ENCODE assay signal across 9 mouse cellular contexts in the genomic region with DNA sequence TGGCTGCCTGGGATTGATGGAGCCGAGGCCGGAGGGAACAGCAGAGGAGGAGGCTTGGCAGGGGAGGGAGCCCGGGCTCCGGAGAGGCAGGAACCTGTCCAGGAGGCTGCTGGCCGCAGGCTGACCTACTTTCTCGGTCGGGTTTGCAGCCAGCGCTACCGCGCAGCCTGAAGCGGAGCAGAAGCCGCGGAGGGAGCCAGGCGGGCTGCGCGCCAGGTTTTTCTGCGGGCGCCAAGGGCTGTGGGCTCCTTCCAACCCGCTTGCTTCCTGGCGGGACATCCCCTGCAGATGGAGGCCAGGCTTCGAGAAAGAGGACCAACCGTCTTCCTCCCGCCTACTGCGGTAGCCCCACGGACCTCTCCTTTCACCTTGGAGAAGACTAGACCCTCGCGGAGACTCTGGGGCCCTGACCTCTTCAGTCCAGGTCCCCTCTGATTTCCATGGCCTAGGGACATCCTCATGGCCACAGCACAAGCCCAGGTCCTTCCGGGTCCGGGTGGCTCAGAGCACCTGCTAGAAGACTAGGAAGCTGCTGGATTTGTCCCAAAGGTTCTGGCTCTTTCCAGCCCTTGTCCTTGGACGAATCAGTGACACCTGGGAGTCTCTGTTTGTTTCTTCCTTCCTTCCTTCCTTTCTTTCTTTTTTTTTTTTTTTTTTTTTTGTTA. TPM values are rescaled to one million over a fixed set of nuclear protein-coding genes. Genes with fewer than 3 reads are reported as not detected.
DNase-seq lines count a peak whose midpoint lies in the region; ATAC-seq and TF ChIP-seq lines count a peak whose summit lies in the region.
"Had no signal": no experiment of that assay in that cellular context is flagged by ENCODE, and none has a peak within 500 bp of the region (broad histone marks: within the 10 kb centered on the region; RNA-seq: fewer than 3 reads in every experiment).

No protein-coding gene starts in this region.

- no peaks in the 10 kb centered on the region for H3K27me3 ChIP-seq in forebrain, embryonic 11.5 days (ENCODE audit: control insufficient read depth, insufficient read depth, low read length)
- H3K27me3 ChIP-seq in heart, embryonic 12.5 days (replicated peaks) = peaks cover 22% of the 10 kb centered on the region
- H3K27me3 ChIP-seq in kidney, embryonic 14.5 days (ENCODE audit: control insufficient read depth, insufficient read depth, low read length) = peaks cover 9% of the 10 kb centered on the region; the same call in 1 of the 2 replicates
- 0 out of 2 replicates have a peak, but pooled peaks cover 5% of the 10 kb centered on the region for H3K27me3 ChIP-seq in limb, embryonic 14.5 days (ENCODE audit: control insufficient read depth, insufficient read depth, low read length)
- peaks cover 21% of the 10 kb centered on the region for H3K27me3 ChIP-seq in midbrain, embryonic 13.5 days
- peaks cover 18% of the 10 kb centered on the region; the same call in 1 of the 2 replicates for H3K27me3 ChIP-seq in stomach, embryonic 15.5 days (replicated peaks)

- no peaks in the 10 kb centered on the region for H3K36me3 ChIP-seq in forebrain, embryonic 11.5 days (ENCODE audit: control insufficient read depth, insufficient read depth, low read length)
- no peaks in the 10 kb centered on the region for H3K36me3 ChIP-seq in heart, embryonic 12.5 days
- no peaks in the 10 kb centered on the region for H3K36me3 ChIP-seq in kidney, embryonic 14.5 days (ENCODE audit: control insufficient read depth, insufficient read depth, low read length)
- H3K36me3 ChIP-seq in limb, embryonic 14.5 days (ENCODE audit: control insufficient read depth, insufficient read depth, low read length) = no peaks in the 10 kb centered on the region
- H3K36me3 ChIP-seq in midbrain, embryonic 13.5 days = no peaks in the 10 kb centered on the region
- no peaks in the 10 kb centered on the region for H3K36me3 ChIP-seq in stomach, embryonic 15.5 days

- no peaks in the 10 kb centered on the region for H3K9me3 ChIP-seq in forebrain, embryonic 11.5 days (ENCODE audit: control insufficient read depth, low read length)
- no peaks in the 10 kb centered on the region; the same call in 1 of the 2 replicates for H3K9me3 ChIP-seq in heart, embryonic 12.5 days (replicated peaks)
- H3K9me3 ChIP-seq in kidney, embryonic 14.5 days (ENCODE audit: control insufficient read depth, low read length) = no peaks in the 10 kb centered on the region
- H3K9me3 ChIP-seq in limb, embryonic 14.5 days (ENCODE audit: control insufficient read depth, low read length) = no peaks in the 10 kb centered on the region
- H3K9me3 ChIP-seq in midbrain, embryonic 13.5 days = no peaks in the 10 kb centered on the region
- no peaks in the 10 kb centered on the region for H3K9me3 ChIP-seq in stomach, embryonic 15.5 days

- DNase-seq in cerebellum, adult 11 months = peak; percentile 97
- peak; percentile 60 for DNase-seq in forebrain, embryonic 11.5 days (ENCODE audit: low spot score)
- peak; percentile 74 for DNase-seq in limb, embryonic 14.5 days (ENCODE audit: low spot score)
- no peak for DNase-seq in MN1 (ENCODE audit: low spot score)

- H3K4me2 ChIP-seq in forebrain, embryonic 11.5 days (ENCODE audit: low read depth, low read length, severe bottlenecking) = peak overlapping the region; percentile 42
- peak overlapping the region; percentile 75 for H3K4me2 ChIP-seq in heart, embryonic 12.5 days
- H3K4me2 ChIP-seq in kidney, embryonic 14.5 days (replicated peaks; ENCODE audit: low read depth, low read length) = peak overlapping the region; percentile 54
- peak overlapping the region; percentile 58 for H3K4me2 ChIP-seq in limb, embryonic 14.5 days (replicated peaks; ENCODE audit: low read depth, low read length, severe bottlenecking)
- peak overlapping the region; percentile 57 for H3K4me2 ChIP-seq in midbrain, embryonic 13.5 days (replicated peaks)
- peak overlapping the region; percentile 66 for H3K4me2 ChIP-seq in stomach, embryonic 15.5 days

- H3K9ac ChIP-seq in forebrain, embryonic 11.5 days (ENCODE audit: low read length) = peak overlapping the region; percentile 41
- H3K9ac ChIP-seq in heart, embryonic 12.5 days = peak overlapping the region; percentile 58
- peak overlapping the region; percentile 34; the same call in 1 of the 2 replicates for H3K9ac ChIP-seq in kidney, embryonic 14.5 days (ENCODE audit: low read depth, low read length)
- H3K9ac ChIP-seq in limb, embryonic 14.5 days (ENCODE audit: low read depth, low read length, severe bottlenecking) = peak overlapping the region; percentile 36
- peak overlapping the region; percentile 53 for H3K9ac ChIP-seq in midbrain, embryonic 13.5 days (replicated peaks)
- H3K9ac ChIP-seq in stomach, embryonic 15.5 days = no peak overlapping the region

- 0 out of 2 replicates have a peak, but pooled peaks have one; percentile 24 for ATAC-seq in forebrain, embryonic 11.5 days (replicated peaks; ENCODE audit: low FRiP score)
- ATAC-seq in heart, embryonic 12.5 days (ENCODE audit: insufficient number of reproducible peaks, low FRiP score) = peak; percentile 55; the same call in 1 of the 2 replicates
- ATAC-seq in kidney, embryonic 14.5 days (ENCODE audit: low FRiP score, low TSS enrichment) = peak; percentile 70
- peak; percentile 57; the same call in 1 of the 2 replicates for ATAC-seq in limb, embryonic 14.5 days (ENCODE audit: low FRiP score, low read depth)
- 0 out of 2 replicates have a peak, but pooled peaks have one; percentile 40 for ATAC-seq in midbrain, embryonic 13.5 days
- peak; percentile 53; the same call in 1 of the 2 replicates for ATAC-seq in stomach, embryonic 15.5 days (ENCODE audit: insufficient read depth, low FRiP score, low read depth)

- no peaks in the 10 kb centered on the region for H3K4me1 ChIP-seq in forebrain, embryonic 11.5 days (replicated peaks; ENCODE audit: control insufficient read depth, insufficient read depth, low read length)
- H3K4me1 ChIP-seq in heart, embryonic 12.5 days (replicated peaks) = 0 out of 2 replicates have a peak, but pooled peaks cover 6% of the 10 kb centered on the region
- no peaks in the 10 kb centered on the region for H3K4me1 ChIP-seq in kidney, embryonic 14.5 days (ENCODE audit: control insufficient read depth, insufficient read depth, low read length)
- peaks cover 7% of the 10 kb centered on the region; the same call in 1 of the 2 replicates for H3K4me1 ChIP-seq in limb, embryonic 14.5 days (ENCODE audit: control insufficient read depth, insufficient read depth, low read length)
- H3K4me1 ChIP-seq in midbrain, embryonic 13.5 days (replicated peaks) = peaks cover 7% of the 10 kb centered on the region; the same call in 1 of the 2 replicates
- 0 out of 2 replicates have a peak, but pooled peaks cover 7% of the 10 kb centered on the region for H3K4me1 ChIP-seq in stomach, embryonic 15.5 days

- no peak overlapping the region for H3K27ac ChIP-seq in forebrain, embryonic 11.5 days (ENCODE audit: low read depth, low read length)
- H3K27ac ChIP-seq in heart, embryonic 12.5 days (ENCODE audit: poor library complexity, severe bottlenecking) = no peak overlapping the region
- no peak overlapping the region for H3K27ac ChIP-seq in kidney, embryonic 14.5 days (ENCODE audit: low read depth, low read length)
- H3K27ac ChIP-seq in limb, embryonic 14.5 days (replicated peaks; ENCODE audit: low read depth, low read length) = no peak overlapping the region; the same call in 1 of the 2 replicates
- no peak overlapping the region for H3K27ac ChIP-seq in midbrain, embryonic 13.5 days
- H3K27ac ChIP-seq in stomach, embryonic 15.5 days = no peak overlapping the region

- H3K4me3 ChIP-seq in forebrain, embryonic 11.5 days (ENCODE audit: low read depth, low read length) = peak overlapping the region; percentile 19
- H3K4me3 ChIP-seq in heart, embryonic 12.5 days = peak overlapping the region; percentile 44
- H3K4me3 ChIP-seq in kidney, embryonic 14.5 days (ENCODE audit: low read length) = peak overlapping the region; percentile 36
- H3K4me3 ChIP-seq in limb, embryonic 14.5 days (replicated peaks; ENCODE audit: low read length) = peak overlapping the region; percentile 30
- H3K4me3 ChIP-seq in midbrain, embryonic 13.5 days (replicated peaks) = peak overlapping the region; percentile 28
- peak overlapping the region; percentile 27 for H3K4me3 ChIP-seq in stomach, embryonic 15.5 days (replicated peaks)
- H3K4me3 ChIP-seq: erythroblast, embryonic 14.5 days had no signal

- WGBS in forebrain, embryonic 11.5 days = 4% methylated on average over 30 of the region's 30 CpGs
- 4% methylated on average over 30 of the region's 30 CpGs for WGBS in heart, embryonic 12.5 days
- 7% methylated on average over 30 of the region's 30 CpGs for WGBS in kidney, embryonic 14.5 days
- 2% methylated on average over 27 of the region's 30 CpGs for WGBS in limb, embryonic 14.5 days
- WGBS in midbrain, embryonic 13.5 days = 4% methylated on average over 30 of the region's 30 CpGs
- WGBS in stomach, embryonic 15.5 days = 3% methylated on average over 30 of the region's 30 CpGs

- no peak for TF ChIP-seq POLR2A in limb, embryonic 14.5 days (IDR thresholded peaks at IDR 0.05; ENCODE audit: borderline replicate concordance, extremely low read depth, insufficient read depth, insufficient read length)

RNA-seq across cellular contexts. Expression of a gene that starts 57.8 kb away (rescaled TPM):
- polyA plus RNA-seq in forebrain, embryonic 11.5 days (2014; fragmentation: Nextera tagmentation; extraction: Ambion mirVana) = 71.4 and 83.9 TPM in 2 replicates
- polyA plus RNA-seq in heart, embryonic 12.5 days (2016; fragmentation: Nextera tagmentation; extraction: Ambion mirVana) = 112 and 114 TPM in 2 replicates
- polyA plus RNA-seq in kidney, embryonic 14.5 days (2014; fragmentation: Nextera tagmentation; extraction: Ambion mirVana) = 80.2 and 111 TPM in 2 replicates
- 21.0 and 29.0 TPM in 2 replicates for polyA plus RNA-seq in limb, embryonic 14.5 days (2012; rRNA removed)
- 69.3 and 74.7 TPM in 2 replicates for polyA plus RNA-seq in limb, embryonic 14.5 days (2014; fragmentation: Nextera tagmentation; extraction: Ambion mirVana)
- polyA plus RNA-seq in midbrain, embryonic 13.5 days (2015; fragmentation: Nextera tagmentation; extraction: Ambion mirVana) = 45.1 and 46.3 TPM in 2 replicates
- polyA plus RNA-seq in stomach, embryonic 15.5 days (2015; fragmentation: Nextera tagmentation; extraction: Ambion mirVana) = 74.4 and 75.8 TPM in 2 replicates

RNA-seq across cellular contexts. Expression of a gene that starts 58.0 kb away (rescaled TPM):
- polyA plus RNA-seq in forebrain, embryonic 11.5 days (2014; fragmentation: Nextera tagmentation; extraction: Ambion mirVana) = 58.3 and 59.5 TPM in 2 replicates
- 25.7 and 28.4 TPM in 2 replicates for polyA plus RNA-seq in heart, embryonic 12.5 days (2016; fragmentation: Nextera tagmentation; extraction: Ambion mirVana)
- 47.1 and 53.0 TPM in 2 replicates for polyA plus RNA-seq in kidney, embryonic 14.5 days (2014; fragmentation: Nextera tagmentation; extraction: Ambion mirVana)
- polyA plus RNA-seq in limb, embryonic 14.5 days (2012; rRNA removed) = 36.8 and 39.7 TPM in 2 replicates
- polyA plus RNA-seq in limb, embryonic 14.5 days (2014; fragmentation: Nextera tagmentation; extraction: Ambion mirVana) = 31.3 and 34.2 TPM in 2 replicates
- 18.5 and 20.0 TPM in 2 replicates for polyA plus RNA-seq in midbrain, embryonic 13.5 days (2015; fragmentation: Nextera tagmentation; extraction: Ambion mirVana)
- 30.7 and 33.0 TPM in 2 replicates for polyA plus RNA-seq in stomach, embryonic 15.5 days (2015; fragmentation: Nextera tagmentation; extraction: Ambion mirVana)
